Mouse (Mus musculus) left cerebral cortex, postnatal 14 days (tissue): ENCODE measurements around the gene Spin2c. TPM values are rescaled to one million over a fixed set of nuclear protein-coding genes. Genes with fewer than 3 reads are reported as not detected.

Experiments used
- DNase-seq, 2 experiments: peaks; one replicate each; pipeline ENCODE4 v3.0.0; 2021 to 2022; ENCODE audit warnings: low spot score in 2 of 2, mixed read lengths in 1 of 2
- intact Hi-C: fragments of 180-260 bp; cut with DNase I; formaldehyde crosslinking; loops from one replicate; pipeline ENCODE4 v1.15.1; 2025
- long read RNA-seq, 2 experiments: library from polyadenylated mRNA; stranded (forward); transcript quantifications; one replicate each; pipeline ENCODE4 v2.0.0; 2021
- total RNA-seq, 2 experiments: library from RNA; stranded (reverse); gene quantifications; 2 replicates each; pipeline ENCODE4 v1.2.3; 2021

Spin2c gene
- total RNA-seq, result 1 to 10 TPM; 5.8 to 7.0 TPM
- long read RNA-seq, experiment 1, transcript Spin2c-202 (3 exons, 536 nt), result minor isoform, 5 of 11 reads
- long read RNA-seq, experiment 1, transcript Spin2c-201 (2 exons, 1,309 nt), result major isoform, 6 of 11 reads
- long read RNA-seq, experiment 1, partial matches to known transcripts, result 0 of 11 reads
- long read RNA-seq, experiment 1, other reads (novel, unspliced or antisense), result 0 of 11 reads
- long read RNA-seq, experiment 2, partial matches to known transcripts, result 0 of 3 reads
- long read RNA-seq, experiment 2, other reads (novel, unspliced or antisense), result 1 of 3 reads

- intact Hi-C loops, result no loop called here
- peak; percentile 32 to 33 for DNase-seq
Observed at GRCm38 (mm10) chrX:153831951-153832561, at the start of gene Spin2c. TSS of gene Spin2c (plus strand) at chrX:153832225.

DNA sequence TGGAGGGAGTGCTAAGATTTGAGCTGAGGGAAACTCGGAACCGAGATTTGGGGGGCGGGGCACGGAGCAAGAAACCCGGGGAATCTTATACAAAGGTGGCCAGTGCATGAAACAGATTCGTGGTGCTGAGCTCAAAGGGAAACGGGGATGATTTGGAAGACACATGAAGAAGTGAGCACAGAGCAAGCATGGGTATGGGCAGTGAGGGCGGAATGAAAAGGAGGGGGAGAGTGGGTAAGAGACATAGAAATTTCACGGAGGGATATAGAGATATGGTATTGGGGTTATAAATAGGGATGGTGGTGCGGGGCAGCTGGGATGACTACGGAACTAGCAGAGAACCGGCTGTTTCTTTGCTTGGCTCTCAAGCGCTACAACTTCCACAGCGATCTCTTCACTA is 581 bp downstream of the Spin2c start:
- intact Hi-C loops, result no loop called here
- peak; percentile 3 to 9 for DNase-seq

Other genes starting within 250 kb of the Spin2c start
- gene Kctd12b, start 135.8 kb upstream of the Spin2c start, total RNA-seq, result 1 to 10 TPM; 3.5 to 3.8 TPM
- 10 to 100 TPM; 50.4 to 65.3 TPM for gene Nbdy, start 108.6 kb upstream of the Spin2c start, total RNA-seq
- not detected for gene Samt1, start 180.4 kb downstream of the Spin2c start, total RNA-seq
- not detected for gene 4921511M17Rik, start 201.6 kb downstream of the Spin2c start, total RNA-seq
- gene Gm10057, start 222.8 kb downstream of the Spin2c start, total RNA-seq, result not detected